Mouse (Mus musculus): ENCODE results near the gene Ccno. TPM values are rescaled to one million over a fixed set of nuclear protein-coding genes. Genes with fewer than 3 reads are reported as not detected.

Gene Ccno
- 0.27 and 0.34 TPM in 2 replicates for polyA plus RNA-seq (2015; fragmentation: Nextera tagmentation; extraction: Ambion mirVana)

- Histone ChIP-seq H3K4me1 (replicated peaks) (peaks cover 26% of the 10 kb centered on the region), H3K4me2 (replicated peaks) (peak within 1 kb of the TSS; percentile 93), H3K4me3 (replicated peaks) (peak within 1 kb of the TSS; percentile 49), H3K27ac (no peak within 1 kb of the TSS), H3K36me3 (no peaks in the 10 kb centered on the region), H3K9ac (peak within 1 kb of the TSS; percentile 49), H3K27me3 (replicated peaks) (peaks cover 69% of the 10 kb centered on the region), H3K9me3 (no peaks in the 10 kb centered on the region)
- under 1% methylated on average over 47 of the region's 47 CpGs for WGBS
- ATAC-seq, result peak; percentile 98
These were observed at the start of gene Ccno for GRCm38 (mm10) chr13:112987532-112987943. Ccno (plus strand) TSS chr13:112987802.

GRCm38 (mm10) chr13:112938130-112938529 is 49.5 kb upstream of the Ccno start:
- no peak overlapping the region for H3K9ac ChIP-seq
- no peaks in the 10 kb centered on the region for H3K27me3 ChIP-seq (replicated peaks)
- ATAC-seq, result no peak
- 95% methylated on average over 8 of the region's 8 CpGs for WGBS
- H3K4me1 ChIP-seq (replicated peaks), result no peaks in the 10 kb centered on the region
- no peaks in the 10 kb centered on the region for H3K9me3 ChIP-seq
- H3K4me3 ChIP-seq (replicated peaks), result no peak overlapping the region
- no peak overlapping the region for H3K27ac ChIP-seq
- H3K36me3 ChIP-seq, result peaks cover 7% of the 10 kb centered on the region; the same call in 1 of the 2 replicates
- no peak overlapping the region for H3K4me2 ChIP-seq (replicated peaks)

GRCm38 (mm10) chr13:112941879-112942330 is 45.7 kb upstream of the Ccno start:
- no peak for ATAC-seq
- no peaks in the 10 kb centered on the region for H3K9me3 ChIP-seq

GRCm38 (mm10) chr13:112945312-112945711 is 42.3 kb upstream of the Ccno start:
- 94% methylated on average over 9 of the region's 9 CpGs for WGBS
- ATAC-seq, result no peak
- Histone ChIP-seq H3K27me3 (replicated peaks) (no peaks in the 10 kb centered on the region), H3K9ac (no peak overlapping the region), H3K4me1 (replicated peaks) (no peaks in the 10 kb centered on the region), H3K9me3 (no peaks in the 10 kb centered on the region), H3K27ac (no peak overlapping the region), H3K36me3 (peaks cover 14% of the 10 kb centered on the region; the same call in 1 of the 2 replicates), H3K4me3 (replicated peaks) (no peak overlapping the region), H3K4me2 (replicated peaks) (no peak overlapping the region)

More at GRCm38 (mm10) chr13:112941879-112942330, 45.7 kb upstream of the Ccno start:
- no peak overlapping the region for H3K27ac ChIP-seq
- 50% methylated on average over 15 of the region's 15 CpGs for WGBS
- H3K4me1 ChIP-seq (replicated peaks), result no peaks in the 10 kb centered on the region
- peaks cover 12% of the 10 kb centered on the region; the same call in 1 of the 2 replicates for H3K36me3 ChIP-seq
- no peak overlapping the region for H3K4me2 ChIP-seq (replicated peaks)
- no peak overlapping the region for H3K9ac ChIP-seq
- H3K27me3 ChIP-seq (replicated peaks), result no peaks in the 10 kb centered on the region
- H3K4me3 ChIP-seq (replicated peaks), result no peak overlapping the region

- Histone ChIP-seq H3K4me2 (replicated peaks) (no peak overlapping the region), H3K9ac (no peak overlapping the region), H3K4me3 (replicated peaks) (no peak overlapping the region), H3K9me3 (no peaks in the 10 kb centered on the region), H3K27ac (no peak overlapping the region), H3K27me3 (replicated peaks) (no peaks in the 10 kb centered on the region), H3K36me3 (peaks cover 14% of the 10 kb centered on the region; the same call in 1 of the 2 replicates), H3K4me1 (replicated peaks) (no peaks in the 10 kb centered on the region)
- 88% methylated on average over 6 of the region's 6 CpGs for WGBS
- no peak for ATAC-seq
These were observed 41.7 kb upstream of the Ccno start for GRCm38 (mm10) chr13:112945900-112946299.

GRCm38 (mm10) chr13:112954067-112954466 is 33.5 kb upstream of the Ccno start:
- no peak overlapping the region for H3K27ac ChIP-seq
- no peaks in the 10 kb centered on the region for H3K27me3 ChIP-seq (replicated peaks)
- no peaks in the 10 kb centered on the region for H3K9me3 ChIP-seq
- H3K9ac ChIP-seq, result no peak overlapping the region
- H3K4me1 ChIP-seq (replicated peaks), result no peaks in the 10 kb centered on the region
- H3K36me3 ChIP-seq, result peaks cover 6% of the 10 kb centered on the region
- no peak for ATAC-seq
- no peak overlapping the region for H3K4me3 ChIP-seq (replicated peaks)
- 92% methylated on average over 8 of the region's 8 CpGs for WGBS
- no peak overlapping the region for H3K4me2 ChIP-seq (replicated peaks)

GRCm38 (mm10) chr13:112963081-112963480 is 24.5 kb upstream of the Ccno start:
- no peaks in the 10 kb centered on the region for H3K4me1 ChIP-seq (replicated peaks)
- peaks cover 2% of the 10 kb centered on the region for H3K36me3 ChIP-seq
- H3K27ac ChIP-seq, result no peak overlapping the region
- no peak overlapping the region for H3K4me3 ChIP-seq (replicated peaks)
- no peak overlapping the region for H3K9ac ChIP-seq
- H3K4me2 ChIP-seq (replicated peaks), result no peak overlapping the region
- H3K27me3 ChIP-seq (replicated peaks), result no peaks in the 10 kb centered on the region
- ATAC-seq, result no peak
- H3K9me3 ChIP-seq, result no peaks in the 10 kb centered on the region
- 79% methylated on average over 5 of the region's 5 CpGs for WGBS

GRCm38 (mm10) chr13:112964421-112964820 is 23.2 kb upstream of the Ccno start:
- WGBS, result 87% methylated on average over 12 of the region's 12 CpGs
- Histone ChIP-seq H3K4me1 (replicated peaks) (no peaks in the 10 kb centered on the region), H3K4me3 (replicated peaks) (no peak overlapping the region), H3K9ac (no peak overlapping the region), H3K27ac (no peak overlapping the region), H3K4me2 (replicated peaks) (no peak overlapping the region), H3K27me3 (replicated peaks) (no peaks in the 10 kb centered on the region), H3K9me3 (no peaks in the 10 kb centered on the region), H3K36me3 (peaks cover 2% of the 10 kb centered on the region)
- no peak for ATAC-seq

- Histone ChIP-seq H3K36me3 (peaks cover 2% of the 10 kb centered on the region), H3K27me3 (replicated peaks) (no peaks in the 10 kb centered on the region), H3K9ac (no peak overlapping the region), H3K4me1 (replicated peaks) (no peaks in the 10 kb centered on the region), H3K9me3 (no peaks in the 10 kb centered on the region), H3K4me3 (replicated peaks) (no peak overlapping the region), H3K27ac (no peak overlapping the region), H3K4me2 (replicated peaks) (no peak overlapping the region)
- 92% methylated on average over 5 of the region's 5 CpGs for WGBS
- no peak for ATAC-seq
These were observed 20.3 kb upstream of the Ccno start for GRCm38 (mm10) chr13:112967267-112967666.

- no peak for ATAC-seq
- peak overlapping the region; percentile 13; the same call in 1 of the 2 replicates for H3K4me2 ChIP-seq (replicated peaks)
- H3K27ac ChIP-seq, result no peak overlapping the region
- no peaks in the 10 kb centered on the region for H3K9me3 ChIP-seq
- no peaks in the 10 kb centered on the region for H3K4me1 ChIP-seq (replicated peaks)
- no peaks in the 10 kb centered on the region for H3K36me3 ChIP-seq
- H3K4me3 ChIP-seq (replicated peaks), result no peak overlapping the region
- WGBS, result 37% methylated on average over 10 of the region's 10 CpGs
- no peak overlapping the region for H3K9ac ChIP-seq
- peaks cover 17% of the 10 kb centered on the region for H3K27me3 ChIP-seq (replicated peaks)
These were observed 10.9 kb upstream of the Ccno start for GRCm38 (mm10) chr13:112976720-112977119.

GRCm38 (mm10) chr13:112985605-112986450 is 1.8 kb upstream of the Ccno start:
- Histone ChIP-seq H3K9me3 (no peaks in the 10 kb centered on the region), H3K27me3 (replicated peaks) (peaks cover 57% of the 10 kb centered on the region), H3K27ac (no peak overlapping the region), H3K4me2 (replicated peaks) (0 out of 2 replicates have a peak overlapping the region, but pooled peaks have one; percentile 93), H3K36me3 (no peaks in the 10 kb centered on the region), H3K9ac (no peak overlapping the region), H3K4me1 (replicated peaks) (peaks cover 26% of the 10 kb centered on the region), H3K4me3 (replicated peaks) (no peak overlapping the region)
- WGBS, result 15% methylated on average over 18 of the region's 18 CpGs
- no peak for ATAC-seq

GRCm38 (mm10) chr13:112986451-112986950 is 1.1 kb upstream of the Ccno start:
- Histone ChIP-seq H3K4me3 (replicated peaks) (no peak overlapping the region), H3K9me3 (no peaks in the 10 kb centered on the region), H3K27ac (no peak overlapping the region), H3K36me3 (no peaks in the 10 kb centered on the region), H3K4me2 (replicated peaks) (peak overlapping the region; percentile 93), H3K9ac (no peak overlapping the region), H3K27me3 (replicated peaks) (peaks cover 64% of the 10 kb centered on the region), H3K4me1 (replicated peaks) (peaks cover 26% of the 10 kb centered on the region)
- WGBS, result under 1% methylated on average over 17 of the region's 17 CpGs
- ATAC-seq, result no peak
